Mouse (Mus musculus): ENCODE measurements around the gene Hp. TPM values are rescaled to one million over a fixed set of nuclear protein-coding genes. Genes with fewer than 3 reads are reported as not detected.

Hp gene
- polyA plus RNA-seq, 1 experiment, result 0.26 TPM

DNA sequence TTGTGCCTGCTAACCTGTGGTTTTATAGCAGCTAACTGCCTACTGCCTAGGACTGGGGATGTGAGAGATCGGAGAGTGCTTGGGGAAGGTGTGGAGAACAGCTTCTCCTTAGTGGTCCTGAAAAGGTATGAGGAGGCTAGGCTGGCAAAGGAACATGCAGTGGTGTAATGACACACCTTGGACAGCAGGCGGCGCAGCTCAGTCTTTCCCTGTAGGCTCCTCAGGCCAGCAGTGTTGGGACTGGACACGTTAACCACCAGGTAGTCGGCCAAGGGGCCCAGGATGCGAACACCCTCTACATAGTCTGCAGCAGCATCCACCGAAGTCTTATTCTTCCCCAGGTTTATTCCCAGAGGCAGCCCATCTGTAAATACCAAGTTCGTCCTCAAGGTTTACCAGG, 16.9 kb upstream of the Hp start:
- H3K4me1 ChIP-seq (ENCODE audit: control insufficient read depth), result peaks cover 9% of the 10 kb centered on the region
- no peaks in the 10 kb centered on the region for H3K9me3 ChIP-seq (ENCODE audit: control insufficient read depth, low read length)
- TF ChIP-seq TAL1 (IDR thresholded peaks at IDR 0.05; ENCODE audit: low read length) (no peak), GATA1 (IDR thresholded peaks at IDR 0.05; ENCODE audit: low read length) (no peak)
- H3K4me3 ChIP-seq (replicated peaks), result no peak overlapping the region
- peaks cover 52% of the 10 kb centered on the region for H3K36me3 ChIP-seq (ENCODE audit: control insufficient read depth)
- no peaks in the 10 kb centered on the region for H3K27me3 ChIP-seq (ENCODE audit: control insufficient read depth)

DNA sequence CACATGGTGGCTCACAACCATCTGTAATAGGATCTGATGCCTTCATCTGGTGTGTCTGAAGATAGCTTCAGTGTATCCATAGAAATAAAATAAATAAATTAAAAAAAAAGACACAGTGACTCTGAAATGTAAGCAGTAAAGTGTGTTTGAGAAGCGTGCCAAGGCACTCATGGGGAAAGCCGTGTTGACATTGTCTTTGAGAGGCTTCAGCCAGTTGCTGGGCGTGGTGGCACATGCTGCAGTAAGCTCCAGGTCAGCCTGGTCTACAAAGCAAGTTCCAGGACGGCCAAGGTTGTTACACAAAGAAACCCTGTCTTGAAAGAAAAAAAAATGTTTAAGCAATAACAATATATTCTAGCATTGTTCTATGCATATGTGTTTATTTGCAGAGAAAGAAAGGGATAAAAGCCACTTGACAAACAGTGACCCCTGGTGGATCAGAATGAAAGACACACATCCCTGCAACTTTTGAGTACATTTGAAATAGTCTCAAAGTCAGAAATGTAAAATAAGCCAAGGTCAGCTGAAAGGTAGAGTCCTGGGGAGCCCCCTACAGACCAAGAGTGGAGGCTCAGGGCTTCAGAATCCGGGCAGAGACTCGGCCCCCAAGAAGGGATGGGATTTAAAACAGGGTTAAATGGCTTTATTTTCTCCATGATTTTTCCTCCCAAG, 14.3 kb upstream of the Hp start:
- Histone ChIP-seq H3K4me3 (replicated peaks) (no peak overlapping the region), H3K4me1 (ENCODE audit: control insufficient read depth) (peaks cover 9% of the 10 kb centered on the region), H3K9me3 (ENCODE audit: control insufficient read depth, low read length) (no peaks in the 10 kb centered on the region), H3K27me3 (ENCODE audit: control insufficient read depth) (no peaks in the 10 kb centered on the region), H3K36me3 (ENCODE audit: control insufficient read depth) (peaks cover 41% of the 10 kb centered on the region)
- no peak for TF ChIP-seq TAL1 (IDR thresholded peaks at IDR 0.05; ENCODE audit: low read length)

DNA sequence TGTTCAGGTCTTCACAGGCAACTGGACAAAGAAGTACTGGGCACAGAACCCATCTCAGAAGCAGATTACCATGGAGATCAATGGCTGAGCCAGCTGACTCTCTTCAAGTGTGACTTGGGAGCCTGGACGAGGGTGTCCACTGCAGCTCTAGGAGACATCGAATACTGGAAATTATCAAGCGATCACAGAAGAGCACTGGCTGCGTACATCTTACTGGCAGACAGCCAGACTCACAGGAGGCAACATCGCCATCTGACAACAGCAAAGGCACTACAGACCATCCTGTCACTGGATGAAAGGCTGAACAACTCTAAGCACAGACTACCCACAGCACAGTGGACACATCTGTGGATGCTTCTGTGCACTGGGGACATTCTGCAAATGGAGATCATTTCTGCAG, 13.2 kb upstream of the Hp start:
- Histone ChIP-seq H3K4me1 (ENCODE audit: control insufficient read depth) (peaks cover 9% of the 10 kb centered on the region), H3K4me3 (replicated peaks) (no peak overlapping the region), H3K9me3 (ENCODE audit: control insufficient read depth, low read length) (no peaks in the 10 kb centered on the region), H3K27me3 (ENCODE audit: control insufficient read depth) (no peaks in the 10 kb centered on the region), H3K36me3 (ENCODE audit: control insufficient read depth) (peaks cover 41% of the 10 kb centered on the region)
- TF ChIP-seq GATA1 (IDR thresholded peaks at IDR 0.05; ENCODE audit: low read length) (no peak), TAL1 (IDR thresholded peaks at IDR 0.05; ENCODE audit: low read length) (no peak)

DNA sequence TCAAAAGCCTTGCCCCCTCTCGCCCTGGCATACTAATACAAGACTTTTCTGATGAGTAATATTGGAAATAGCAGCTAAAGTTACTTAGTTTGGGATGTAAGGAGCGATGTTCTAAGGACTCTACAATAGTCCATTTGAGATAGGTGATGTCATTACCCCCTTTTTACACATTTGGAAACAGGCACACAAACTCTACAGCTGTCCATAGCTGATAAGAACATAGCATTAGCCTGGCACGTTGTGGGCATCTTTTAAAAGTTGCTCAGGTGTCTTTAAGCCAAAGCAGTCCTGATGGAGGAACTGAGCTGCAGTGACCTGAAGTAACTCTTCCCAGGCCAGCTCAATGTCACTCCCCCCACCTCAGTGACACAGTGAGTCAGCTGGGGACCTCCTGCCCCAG, 12.4 kb upstream of the Hp start:
- Histone ChIP-seq H3K4me3 (replicated peaks) (no peak overlapping the region), H3K4me1 (ENCODE audit: control insufficient read depth) (peaks cover 9% of the 10 kb centered on the region), H3K9me3 (ENCODE audit: control insufficient read depth, low read length) (no peaks in the 10 kb centered on the region), H3K36me3 (ENCODE audit: control insufficient read depth) (peaks cover 36% of the 10 kb centered on the region), H3K27me3 (ENCODE audit: control insufficient read depth) (peaks cover 2% of the 10 kb centered on the region; the same call in 1 of the 2 replicates)
- TF ChIP-seq TAL1 (IDR thresholded peaks at IDR 0.05; ENCODE audit: low read length) (no peak), GATA1 (IDR thresholded peaks at IDR 0.05; ENCODE audit: low read length) (no peak)

DNA sequence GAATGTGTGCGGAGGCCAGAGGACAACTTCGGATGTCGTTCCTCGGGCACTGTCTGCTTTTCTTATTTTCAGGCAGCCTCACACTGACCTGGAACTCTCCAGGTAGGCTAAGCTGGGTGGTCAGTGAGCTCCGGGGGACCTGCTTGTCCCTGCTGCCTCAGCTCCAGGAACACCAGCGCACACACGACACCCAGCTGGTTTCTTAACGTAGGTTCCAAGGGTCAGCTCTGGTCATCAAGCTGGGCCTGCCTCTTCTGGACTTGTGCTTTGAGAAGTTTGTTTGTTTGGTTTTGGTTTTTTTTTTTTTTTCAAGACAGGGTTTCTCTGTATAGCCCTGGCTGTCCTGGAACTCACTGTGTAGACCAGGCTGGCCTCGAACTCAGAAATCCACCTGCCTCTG, 11.9 kb upstream of the Hp start:
- H3K4me3 ChIP-seq (replicated peaks), result no peak overlapping the region
- TF ChIP-seq GATA1 (IDR thresholded peaks at IDR 0.05; ENCODE audit: low read length) (no peak), TAL1 (IDR thresholded peaks at IDR 0.05; ENCODE audit: low read length) (no peak)
- no peaks in the 10 kb centered on the region for H3K9me3 ChIP-seq (ENCODE audit: control insufficient read depth, low read length)
- peaks cover 36% of the 10 kb centered on the region for H3K36me3 ChIP-seq (ENCODE audit: control insufficient read depth)
- peaks cover 9% of the 10 kb centered on the region for H3K4me1 ChIP-seq (ENCODE audit: control insufficient read depth)
- peaks cover 2% of the 10 kb centered on the region; the same call in 1 of the 2 replicates for H3K27me3 ChIP-seq (ENCODE audit: control insufficient read depth)

DNA sequence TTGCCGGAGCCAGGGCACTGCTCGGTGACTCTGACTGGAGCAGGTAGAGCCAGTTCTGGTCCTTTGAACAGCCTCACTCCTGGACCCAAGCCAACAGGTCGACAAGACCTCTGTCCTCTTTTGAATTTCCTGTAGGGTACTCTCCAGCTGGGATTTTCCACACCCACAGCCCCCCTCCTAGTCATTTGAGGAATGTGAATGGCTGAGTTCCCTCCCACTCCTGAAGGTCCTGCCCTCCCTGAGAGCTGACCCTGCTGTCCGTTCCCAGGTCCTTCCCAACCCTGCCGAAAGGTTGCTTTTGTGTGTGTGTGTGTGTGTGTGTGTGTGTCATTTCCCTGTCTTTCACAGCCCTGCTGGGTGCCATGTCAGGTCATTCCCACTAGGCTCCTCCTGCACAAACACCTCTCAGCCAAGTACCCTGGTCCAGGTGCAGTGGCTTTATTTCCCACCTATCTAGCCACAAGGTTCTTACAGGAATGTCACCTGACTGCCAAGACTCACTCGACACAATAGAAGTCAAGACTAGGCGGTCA, 8.1 kb upstream of the Hp start:
- H3K4me1 ChIP-seq (ENCODE audit: control insufficient read depth), result peaks cover 8% of the 10 kb centered on the region
- TF ChIP-seq GATA1 (IDR thresholded peaks at IDR 0.05; ENCODE audit: low read length) (no peak), TAL1 (IDR thresholded peaks at IDR 0.05; ENCODE audit: low read length) (no peak)
- H3K27me3 ChIP-seq (ENCODE audit: control insufficient read depth), result peaks cover 2% of the 10 kb centered on the region; the same call in 1 of the 2 replicates
- H3K9me3 ChIP-seq (ENCODE audit: control insufficient read depth, low read length), result no peaks in the 10 kb centered on the region
- peaks cover 6% of the 10 kb centered on the region for H3K36me3 ChIP-seq (ENCODE audit: control insufficient read depth)
- no peak overlapping the region for H3K4me3 ChIP-seq (replicated peaks)

DNA sequence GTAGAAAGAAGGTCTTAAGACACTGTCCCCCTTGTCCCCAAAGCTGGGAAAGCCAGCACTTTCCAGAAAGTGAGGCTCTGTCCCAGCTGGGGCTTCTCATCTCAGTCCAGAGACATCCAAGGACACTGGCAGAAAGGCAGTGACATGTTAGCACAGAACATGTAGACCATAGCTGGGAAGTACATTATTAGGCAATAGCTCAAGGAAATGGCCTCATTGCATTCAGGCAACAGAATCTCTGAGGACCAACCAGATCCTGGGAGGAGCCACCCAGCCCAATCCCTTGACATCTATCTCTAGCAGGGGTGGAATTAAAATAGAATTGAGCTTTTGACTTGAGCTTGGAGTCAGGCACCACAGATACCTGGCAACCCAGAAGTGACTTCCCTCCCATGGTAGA, 6.7 kb upstream of the Hp start:
- TF ChIP-seq TAL1 (IDR thresholded peaks at IDR 0.05; ENCODE audit: low read length) (no peak), GATA1 (IDR thresholded peaks at IDR 0.05; ENCODE audit: low read length) (no peak)

DNA sequence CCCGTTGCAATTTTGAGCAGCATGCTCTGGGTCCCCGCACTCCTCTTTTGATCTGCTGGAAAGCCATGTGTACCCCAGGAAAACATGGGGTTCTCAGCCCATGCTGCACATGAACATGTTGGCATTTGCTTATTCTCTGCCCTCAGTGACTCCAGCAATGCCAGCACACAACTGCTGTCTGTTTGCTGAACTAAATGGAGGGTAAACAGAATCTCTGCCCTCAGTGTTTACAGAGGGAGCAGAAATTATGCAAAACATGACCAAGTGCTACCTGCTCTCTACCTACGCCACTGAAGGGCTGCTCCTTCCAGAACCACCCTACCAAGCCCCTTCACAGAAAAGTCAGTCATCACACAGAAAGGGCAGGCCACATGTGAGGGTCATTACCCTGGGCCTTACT, 5.9 kb upstream of the Hp start:
- Histone ChIP-seq H3K4me1 (ENCODE audit: control insufficient read depth) (no peaks in the 10 kb centered on the region), H3K9me3 (ENCODE audit: control insufficient read depth, low read length) (no peaks in the 10 kb centered on the region), H3K36me3 (ENCODE audit: control insufficient read depth) (no peaks in the 10 kb centered on the region), H3K27me3 (ENCODE audit: control insufficient read depth) (peaks cover 2% of the 10 kb centered on the region; the same call in 1 of the 2 replicates), H3K4me3 (replicated peaks) (no peak overlapping the region)
- no peak for TF ChIP-seq TAL1 (IDR thresholded peaks at IDR 0.05; ENCODE audit: low read length)
- no peak for TF ChIP-seq GATA1 (IDR thresholded peaks at IDR 0.05; ENCODE audit: low read length)

More for the DNA sequence above, 6.7 kb upstream of the Hp start:
- H3K27me3 ChIP-seq (ENCODE audit: control insufficient read depth), result peaks cover 2% of the 10 kb centered on the region; the same call in 1 of the 2 replicates
- no peaks in the 10 kb centered on the region for H3K36me3 ChIP-seq (ENCODE audit: control insufficient read depth)
- H3K4me1 ChIP-seq (ENCODE audit: control insufficient read depth), result no peaks in the 10 kb centered on the region
- no peak overlapping the region for H3K4me3 ChIP-seq (replicated peaks)
- H3K9me3 ChIP-seq (ENCODE audit: control insufficient read depth, low read length), result no peaks in the 10 kb centered on the region

DNA sequence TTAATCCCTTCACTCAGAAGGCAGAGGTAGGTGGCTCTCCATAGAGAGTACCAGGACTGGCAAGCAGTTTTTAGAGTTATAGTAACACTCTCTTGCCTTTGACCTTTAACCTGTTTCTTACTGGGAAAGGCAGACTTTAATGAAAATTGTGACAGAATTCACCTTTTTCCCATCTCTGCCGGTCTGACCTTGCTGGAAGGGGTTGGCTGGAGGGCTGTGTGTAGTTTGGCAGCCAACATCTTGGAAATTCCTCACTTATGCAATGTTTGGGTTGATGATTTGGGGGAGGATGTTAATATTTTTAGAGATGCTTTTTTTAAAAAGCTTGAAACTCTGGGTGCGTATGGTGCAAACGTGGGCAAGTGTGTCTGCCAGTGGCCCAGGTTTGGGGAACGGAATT, 5.3 kb upstream of the Hp start:
- TF ChIP-seq GATA1 (IDR thresholded peaks at IDR 0.05; ENCODE audit: low read length) (no peak), TAL1 (IDR thresholded peaks at IDR 0.05; ENCODE audit: low read length) (no peak)
- H3K4me3 ChIP-seq (replicated peaks), result no peak overlapping the region
- H3K36me3 ChIP-seq (ENCODE audit: control insufficient read depth), result no peaks in the 10 kb centered on the region
- no peaks in the 10 kb centered on the region for H3K4me1 ChIP-seq (ENCODE audit: control insufficient read depth)
- H3K9me3 ChIP-seq (ENCODE audit: control insufficient read depth, low read length), result no peaks in the 10 kb centered on the region
- peaks cover 2% of the 10 kb centered on the region; the same call in 1 of the 2 replicates for H3K27me3 ChIP-seq (ENCODE audit: control insufficient read depth)

All from erythroblast, embryonic 14.5 days (primary cell).